Mouse (Mus musculus): ENCODE data around the gene Tmem255b. TPM values are rescaled to one million over a fixed set of nuclear protein-coding genes. Genes with fewer than 3 reads are reported as not detected.
A peak's percentile ranks its signal among the peaks of the same experiment; 100 is the strongest.

Gene Tmem255b
- polyA plus RNA-seq, 1 experiment from 2014 or later, result 1.0 TPM

DNA sequence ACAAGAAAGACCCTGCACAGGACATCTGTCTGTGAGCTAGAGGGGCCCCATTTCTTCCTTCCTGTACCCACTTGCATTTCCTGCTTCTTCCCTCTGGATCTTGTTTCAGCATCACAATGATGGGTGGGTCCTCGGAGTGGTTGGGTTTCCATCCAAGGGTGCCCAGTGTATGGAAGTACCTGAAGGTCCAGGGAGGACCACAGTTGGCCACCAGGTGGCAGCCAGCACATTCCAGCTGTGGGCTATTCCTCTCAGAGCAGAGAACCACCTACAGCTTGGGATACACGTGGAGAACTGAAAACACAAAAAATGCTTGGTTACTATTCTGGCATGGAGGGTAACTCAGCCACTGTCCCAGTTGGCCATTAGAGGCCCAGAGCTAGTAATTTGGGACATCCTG, 20.3 kb downstream of the Tmem255b start:
- no peaks in the 10 kb centered on the region for H3K27me3 ChIP-seq (ENCODE audit: control insufficient read depth, insufficient read depth, low read depth, low read length)
- H3K4me3 ChIP-seq (ENCODE audit: low read depth, low read length), result no peak overlapping the region
- H3K36me3 ChIP-seq (ENCODE audit: control insufficient read depth, insufficient read depth, low read length), result no peaks in the 10 kb centered on the region
- peak; percentile 78 for ATAC-seq
- H3K9ac ChIP-seq (ENCODE audit: low read depth, low read length), result no peak overlapping the region
- H3K4me1 ChIP-seq (ENCODE audit: control insufficient read depth, insufficient read depth, low read length), result no peaks in the 10 kb centered on the region; the same call in 1 of the 2 replicates
- WGBS, result 34% methylated on average over 2 of the region's 2 CpGs
- H3K9me3 ChIP-seq (replicated peaks; ENCODE audit: control insufficient read depth, low read length, poor library complexity, severe bottlenecking), result no peaks in the 10 kb centered on the region
- no peak overlapping the region for H3K27ac ChIP-seq (ENCODE audit: low read length)
- no peak overlapping the region for H3K4me2 ChIP-seq (ENCODE audit: low read length)

DNA sequence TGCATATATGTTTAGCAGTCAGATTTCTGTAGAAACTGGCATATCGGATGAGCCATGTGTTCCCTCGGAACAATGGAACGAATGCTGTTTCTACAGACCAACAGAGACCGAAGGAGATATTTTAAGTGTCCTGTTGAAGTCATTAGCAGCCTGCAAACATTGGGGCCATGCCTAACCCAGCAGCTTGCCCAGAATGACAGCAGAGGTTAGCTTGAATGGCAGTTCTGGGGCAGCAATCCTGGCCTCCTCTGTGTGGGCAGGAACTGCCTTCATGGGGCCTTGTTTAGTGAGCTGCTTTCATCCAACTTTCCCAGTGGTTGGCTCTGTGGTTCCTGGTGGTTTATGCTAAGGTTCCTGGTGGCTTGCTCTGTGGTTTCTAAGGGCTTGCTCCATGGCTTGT, 24.4 kb downstream of the Tmem255b start:
- H3K9me3 ChIP-seq (replicated peaks; ENCODE audit: control insufficient read depth, low read length, poor library complexity, severe bottlenecking), result no peaks in the 10 kb centered on the region
- H3K36me3 ChIP-seq (ENCODE audit: control insufficient read depth, insufficient read depth, low read length), result no peaks in the 10 kb centered on the region
- H3K4me3 ChIP-seq (ENCODE audit: low read depth, low read length), result no peak overlapping the region
- no peaks in the 10 kb centered on the region; the same call in 1 of the 2 replicates for H3K4me1 ChIP-seq (ENCODE audit: control insufficient read depth, insufficient read depth, low read length)
- WGBS, result 94% methylated on average over 4 of the region's 4 CpGs
- ATAC-seq, result no peak
- no peaks in the 10 kb centered on the region for H3K27me3 ChIP-seq (ENCODE audit: control insufficient read depth, insufficient read depth, low read depth, low read length)
- H3K9ac ChIP-seq (ENCODE audit: low read depth, low read length), result no peak overlapping the region
- no peak overlapping the region for H3K4me2 ChIP-seq (ENCODE audit: low read length)
- no peak overlapping the region for H3K27ac ChIP-seq (ENCODE audit: low read length)

DNA sequence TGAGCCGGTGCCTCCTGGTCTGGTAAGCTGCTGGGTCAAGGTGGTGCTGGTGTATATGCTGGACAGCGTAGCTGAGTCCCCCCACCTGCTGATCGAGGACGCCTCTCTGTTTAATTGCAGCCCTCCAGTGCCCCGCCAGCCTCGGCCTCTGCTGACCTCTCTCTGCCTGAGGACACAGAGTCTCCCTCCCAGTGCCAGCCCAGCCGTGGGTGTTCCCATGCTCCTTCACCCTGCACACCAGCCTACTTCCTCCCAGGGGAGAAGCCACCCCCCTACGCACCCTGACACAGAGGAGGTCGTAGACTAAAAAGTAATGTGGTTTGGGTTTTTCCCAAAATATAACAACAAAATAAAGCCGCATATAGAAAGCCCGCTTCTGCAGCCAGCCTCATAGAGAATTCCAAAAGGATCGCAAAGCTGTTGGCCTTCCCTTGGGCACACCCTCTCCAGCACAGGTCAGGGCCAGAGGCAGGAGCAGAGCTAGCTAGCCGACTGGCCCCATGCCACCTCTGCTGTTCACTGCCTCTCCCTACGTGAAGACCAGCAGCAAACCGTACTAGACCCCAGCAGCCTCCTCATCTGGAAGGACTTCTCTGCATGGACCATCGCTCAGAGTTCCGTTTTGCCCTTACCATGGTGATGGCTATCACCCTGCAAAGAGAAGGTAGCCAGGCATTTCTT, 26.2 kb downstream of the Tmem255b start:
- Histone ChIP-seq H3K4me2 (ENCODE audit: low read length) (no peak overlapping the region), H3K36me3 (ENCODE audit: control insufficient read depth, insufficient read depth, low read length) (no peaks in the 10 kb centered on the region), H3K4me1 (ENCODE audit: control insufficient read depth, insufficient read depth, low read length) (no peaks in the 10 kb centered on the region), H3K9me3 (replicated peaks; ENCODE audit: control insufficient read depth, low read length, poor library complexity, severe bottlenecking) (no peaks in the 10 kb centered on the region), H3K27me3 (ENCODE audit: control insufficient read depth, insufficient read depth, low read depth, low read length) (no peaks in the 10 kb centered on the region), H3K27ac (ENCODE audit: low read length) (no peak overlapping the region), H3K9ac (ENCODE audit: low read depth, low read length) (no peak overlapping the region), H3K4me3 (ENCODE audit: low read depth, low read length) (no peak overlapping the region)
- 81% methylated on average over 17 of the region's 17 CpGs for WGBS
- no peak for ATAC-seq

DNA sequence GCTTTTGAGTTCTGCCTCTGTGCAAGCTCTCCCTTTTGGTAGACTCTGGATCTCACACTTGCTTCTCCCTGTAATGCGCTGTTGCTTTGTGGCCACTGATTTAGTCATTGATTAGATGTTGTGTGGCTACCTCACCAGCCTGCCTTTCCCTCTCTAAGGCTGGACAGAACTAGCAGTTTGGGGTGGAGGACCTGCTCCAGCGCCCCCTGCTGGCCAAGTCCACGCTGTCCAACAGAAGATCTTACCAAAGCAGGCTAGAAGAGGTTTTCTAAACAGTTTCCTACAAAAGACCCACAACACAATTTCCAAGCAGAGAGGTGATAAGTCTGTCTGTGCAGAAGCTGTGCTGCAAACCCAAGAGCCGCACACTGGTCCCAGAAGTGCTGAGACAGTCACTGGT, 26.9 kb downstream of the Tmem255b start:
- WGBS, result 36% methylated on average over 4 of the region's 4 CpGs

DNA sequence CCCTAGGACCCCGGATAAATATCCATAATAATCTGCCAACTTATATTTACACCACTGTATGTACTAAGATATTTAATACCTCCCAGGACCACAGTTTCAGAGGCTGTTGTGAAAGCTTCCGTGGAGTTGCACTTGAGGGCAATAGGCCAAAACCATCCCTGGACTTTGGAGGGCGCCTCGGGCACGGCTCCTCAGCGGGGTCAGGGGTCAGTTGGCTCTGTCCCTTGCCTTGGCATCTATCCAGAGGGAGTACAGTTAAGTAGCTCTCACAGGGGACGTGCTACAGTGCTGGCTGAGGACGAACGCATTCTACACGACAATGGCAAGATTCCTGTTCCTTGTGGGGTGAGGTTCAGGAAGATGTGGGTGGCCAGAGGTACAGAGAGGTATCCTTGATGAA, 27.4 kb downstream of the Tmem255b start:
- WGBS, result 75% methylated on average over 10 of the region's 10 CpGs
- Histone ChIP-seq H3K9me3 (replicated peaks; ENCODE audit: control insufficient read depth, low read length, poor library complexity, severe bottlenecking) (no peaks in the 10 kb centered on the region), H3K4me2 (ENCODE audit: low read length) (no peak overlapping the region), H3K27ac (ENCODE audit: low read length) (no peak overlapping the region), H3K4me3 (ENCODE audit: low read depth, low read length) (no peak overlapping the region), H3K9ac (ENCODE audit: low read depth, low read length) (no peak overlapping the region), H3K36me3 (ENCODE audit: control insufficient read depth, insufficient read depth, low read length) (no peaks in the 10 kb centered on the region), H3K4me1 (ENCODE audit: control insufficient read depth, insufficient read depth, low read length) (no peaks in the 10 kb centered on the region), H3K27me3 (ENCODE audit: control insufficient read depth, insufficient read depth, low read depth, low read length) (no peaks in the 10 kb centered on the region)
- ATAC-seq, result no peak

More for the DNA sequence above, 26.9 kb downstream of the Tmem255b start:
- Histone ChIP-seq H3K36me3 (ENCODE audit: control insufficient read depth, insufficient read depth, low read length) (no peaks in the 10 kb centered on the region), H3K4me2 (ENCODE audit: low read length) (no peak overlapping the region), H3K4me3 (ENCODE audit: low read depth, low read length) (no peak overlapping the region), H3K9ac (ENCODE audit: low read depth, low read length) (no peak overlapping the region), H3K27ac (ENCODE audit: low read length) (no peak overlapping the region), H3K9me3 (replicated peaks; ENCODE audit: control insufficient read depth, low read length, poor library complexity, severe bottlenecking) (no peaks in the 10 kb centered on the region), H3K27me3 (ENCODE audit: control insufficient read depth, insufficient read depth, low read depth, low read length) (no peaks in the 10 kb centered on the region), H3K4me1 (ENCODE audit: control insufficient read depth, insufficient read depth, low read length) (no peaks in the 10 kb centered on the region)
- no peak for ATAC-seq

DNA sequence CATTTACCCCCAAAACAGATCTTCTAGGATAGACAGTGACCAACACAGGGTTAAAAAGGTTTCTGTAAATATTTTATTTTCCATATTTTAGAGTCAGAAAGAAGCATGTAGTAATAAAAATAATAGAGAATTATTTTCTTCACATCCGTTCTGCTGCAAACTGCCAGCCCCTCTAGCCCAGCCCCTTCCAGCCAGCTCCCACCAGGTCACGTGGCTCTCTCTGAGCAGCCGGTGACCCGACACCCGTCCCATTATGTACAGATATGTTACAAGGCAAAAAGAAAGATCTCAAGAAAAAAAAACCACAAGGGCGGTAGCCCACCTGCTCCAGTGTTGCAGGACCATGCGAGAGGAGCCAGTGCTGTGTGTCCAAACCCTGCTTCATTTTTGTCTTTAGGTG, 30.3 kb downstream of the Tmem255b start:
- Histone ChIP-seq H3K9me3 (replicated peaks; ENCODE audit: control insufficient read depth, low read length, poor library complexity, severe bottlenecking) (no peaks in the 10 kb centered on the region), H3K9ac (ENCODE audit: low read depth, low read length) (no peak overlapping the region), H3K36me3 (ENCODE audit: control insufficient read depth, insufficient read depth, low read length) (0 out of 2 replicates have a peak, but pooled peaks cover 13% of the 10 kb centered on the region), H3K4me3 (ENCODE audit: low read depth, low read length) (no peak overlapping the region), H3K27ac (ENCODE audit: low read length) (no peak overlapping the region), H3K4me1 (ENCODE audit: control insufficient read depth, insufficient read depth, low read length) (no peaks in the 10 kb centered on the region), H3K27me3 (ENCODE audit: control insufficient read depth, insufficient read depth, low read depth, low read length) (no peaks in the 10 kb centered on the region), H3K4me2 (ENCODE audit: low read length) (no peak overlapping the region)
- ATAC-seq, result no peak
- 59% methylated on average over 7 of the region's 7 CpGs for WGBS

DNA sequence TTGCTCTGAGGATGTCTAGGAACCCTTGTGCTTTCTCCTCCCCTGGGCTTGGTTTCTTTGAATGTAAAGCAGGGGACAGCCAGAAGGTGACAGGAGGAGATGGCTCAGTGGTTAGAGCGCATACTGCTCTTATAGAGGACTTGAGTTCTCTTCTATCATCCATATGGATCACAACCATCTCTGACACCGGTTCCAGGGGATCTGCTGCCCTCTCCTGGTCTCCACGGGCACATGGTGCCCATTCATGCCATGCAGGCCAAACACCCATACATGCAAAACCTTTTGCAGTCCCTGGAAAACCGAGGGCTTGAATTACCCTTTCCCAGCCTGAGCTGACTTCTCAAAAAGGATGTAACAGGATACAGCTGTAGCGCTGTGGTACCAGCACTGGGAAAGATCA, 32.0 kb downstream of the Tmem255b start:
- Histone ChIP-seq H3K27me3 (ENCODE audit: control insufficient read depth, insufficient read depth, low read depth, low read length) (no peaks in the 10 kb centered on the region), H3K4me1 (ENCODE audit: control insufficient read depth, insufficient read depth, low read length) (no peaks in the 10 kb centered on the region), H3K4me3 (ENCODE audit: low read depth, low read length) (no peak overlapping the region), H3K36me3 (ENCODE audit: control insufficient read depth, insufficient read depth, low read length) (0 out of 2 replicates have a peak, but pooled peaks cover 13% of the 10 kb centered on the region), H3K9me3 (replicated peaks; ENCODE audit: control insufficient read depth, low read length, poor library complexity, severe bottlenecking) (no peaks in the 10 kb centered on the region), H3K9ac (ENCODE audit: low read depth, low read length) (no peak overlapping the region), H3K4me2 (ENCODE audit: low read length) (no peak overlapping the region), H3K27ac (ENCODE audit: low read length) (no peak overlapping the region)
- WGBS, result 66% methylated on average over 5 of the region's 5 CpGs
- ATAC-seq, result no peak

DNA sequence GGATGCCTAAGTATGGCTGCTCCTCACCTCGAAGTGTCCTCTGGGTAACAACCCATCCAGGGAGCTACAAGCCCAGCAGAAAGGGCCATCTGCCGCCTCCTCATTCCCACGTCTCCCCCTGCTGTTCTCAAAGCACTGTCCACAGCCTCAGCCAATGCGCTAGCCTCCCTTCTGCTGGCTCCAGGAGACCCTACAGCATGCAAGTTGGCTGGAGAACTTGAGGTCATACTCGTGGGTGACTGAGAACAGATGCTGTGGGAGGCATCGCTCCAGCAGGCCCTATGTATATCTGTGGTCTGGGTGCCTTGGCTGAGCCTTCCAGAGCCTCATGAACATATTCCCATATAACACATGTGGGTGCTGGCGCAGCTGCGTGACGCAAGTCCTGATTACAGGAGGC, 33.7 kb downstream of the Tmem255b start:
- ATAC-seq, result no peak
- no peak overlapping the region for H3K27ac ChIP-seq (ENCODE audit: low read length)
- no peaks in the 10 kb centered on the region for H3K9me3 ChIP-seq (replicated peaks; ENCODE audit: control insufficient read depth, low read length, poor library complexity, severe bottlenecking)
- peaks cover 19% of the 10 kb centered on the region; the same call in 1 of the 2 replicates for H3K36me3 ChIP-seq (ENCODE audit: control insufficient read depth, insufficient read depth, low read length)
- no peak overlapping the region for H3K4me3 ChIP-seq (ENCODE audit: low read depth, low read length)
- 81% methylated on average over 9 of the region's 9 CpGs for WGBS
- no peak overlapping the region for H3K4me2 ChIP-seq (ENCODE audit: low read length)
- H3K27me3 ChIP-seq (ENCODE audit: control insufficient read depth, insufficient read depth, low read depth, low read length), result no peaks in the 10 kb centered on the region
- H3K4me1 ChIP-seq (ENCODE audit: control insufficient read depth, insufficient read depth, low read length), result no peaks in the 10 kb centered on the region
- no peak overlapping the region for H3K9ac ChIP-seq (ENCODE audit: low read depth, low read length)

DNA sequence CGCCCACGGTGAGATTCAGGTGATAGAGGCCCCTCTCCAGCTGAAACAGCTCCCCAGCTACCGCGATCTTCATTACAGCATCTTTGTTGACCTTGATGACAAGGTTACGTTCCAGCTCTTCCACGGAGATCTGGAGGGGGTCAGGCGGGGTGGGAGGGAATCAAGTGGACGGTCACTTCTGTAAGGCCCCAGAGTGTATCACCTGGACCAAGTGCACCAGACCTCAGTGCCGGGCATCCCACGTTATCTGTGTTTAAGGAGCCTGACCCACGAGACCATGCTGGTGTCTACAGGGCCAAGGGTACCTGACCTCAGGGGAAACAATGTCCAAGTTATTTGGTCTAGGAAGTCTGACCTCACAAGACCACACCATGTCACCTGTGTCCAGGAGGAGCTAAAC, 36.5 kb downstream of the Tmem255b start:
- no peaks in the 10 kb centered on the region for H3K9me3 ChIP-seq (replicated peaks; ENCODE audit: control insufficient read depth, low read length, poor library complexity, severe bottlenecking)
- 93% methylated on average over 11 of the region's 11 CpGs for WGBS
- peaks cover 24% of the 10 kb centered on the region; the same call in 1 of the 2 replicates for H3K36me3 ChIP-seq (ENCODE audit: control insufficient read depth, insufficient read depth, low read length)
- H3K9ac ChIP-seq (ENCODE audit: low read depth, low read length), result no peak overlapping the region
- H3K4me1 ChIP-seq (ENCODE audit: control insufficient read depth, insufficient read depth, low read length), result no peaks in the 10 kb centered on the region
- H3K27me3 ChIP-seq (ENCODE audit: control insufficient read depth, insufficient read depth, low read depth, low read length), result no peaks in the 10 kb centered on the region
- H3K4me3 ChIP-seq (ENCODE audit: low read depth, low read length), result no peak overlapping the region
- no peak overlapping the region for H3K27ac ChIP-seq (ENCODE audit: low read length)
- no peak overlapping the region for H3K4me2 ChIP-seq (ENCODE audit: low read length)
- ATAC-seq, result no peak
